Mouse (Mus musculus) kidney, postnatal 0 days (tissue): ENCODE measurements at regions not wholly inside any gene's neighbourhood (a gene's known extent, or its start where the extent isn't known, plus 50 kb on each side); places are given as distances from the start of the nearest gene placed in this dataset.

ENCODE experiments used
- ATAC-seq: fragments of 200-750 bp; cut with Nextera tagmentation; replicated peaks from 2 replicates; pipeline ENCODE4 v1.8.0; 2017; ENCODE audit warnings: low read depth, moderate number of reproducible peaks, moderate TSS enrichment, moderate library complexity; ENCODE audit not compliant: low FRiP score
- DNase-seq: peaks from one replicate; pipeline ENCODE4 v3.0.0-alpha.2; 2016; ENCODE audit warnings: low spot score
- H3K27ac ChIP-seq: fragments of 300-500 bp; sonication (generic); 2 replicates; pipeline ENCODE4 v1.5.1; 2014; ENCODE audit warnings: mild to moderate bottlenecking
- H3K27me3 ChIP-seq: fragments of 300-500 bp; sonication (generic); 2 replicates; pipeline ENCODE4 v1.6.1; 2014; ENCODE audit warnings: low read length, mixed read lengths; ENCODE audit not compliant: insufficient read depth
- H3K36me3 ChIP-seq: fragments of 300-500 bp; sonication (generic); 2 replicates; pipeline ENCODE4 v1.6.1; 2014; ENCODE audit warnings: low read length, mixed read lengths; ENCODE audit not compliant: insufficient read depth
- H3K4me1 ChIP-seq: fragments of 300-500 bp; sonication (generic); replicated peaks from 2 replicates; pipeline ENCODE4 v1.6.1; 2014; ENCODE audit warnings: antibody characterized with exemption, low read length, mixed read lengths; ENCODE audit not compliant: insufficient read depth
- H3K4me2 ChIP-seq: fragments of 300-500 bp; sonication (generic); 2 replicates; pipeline ENCODE4 v1.6.1; 2014; ENCODE audit warnings: mild to moderate bottlenecking, low read length, moderate library complexity, mixed read lengths
- H3K4me3 ChIP-seq: fragments of 300-500 bp; sonication (generic); replicated peaks from 2 replicates; pipeline ENCODE4 v1.5.1; 2014; ENCODE audit warnings: low read depth, low read length
- H3K9ac ChIP-seq: fragments of 300-500 bp; sonication (generic); 2 replicates; pipeline ENCODE4 v1.6.1; 2014; ENCODE audit warnings: low read depth, low read length
- H3K9me3 ChIP-seq: fragments of 300-500 bp; sonication (generic); replicated peaks from 2 replicates; pipeline ENCODE4 v1.6.1; 2016; ENCODE audit warnings: low read length, inconsistent platforms, mixed read lengths
- CTCF ChIP-seq: IDR thresholded peaks from 2 replicates; pipeline ENCODE4 v1.5.1; 2016; ENCODE audit warnings: antibody characterized with exemption, low read depth, mild to moderate bottlenecking, moderate library complexity
- WGBS: fragments of 180-500 bp; shearing (Covaris S2); extraction: QIAGEN DNeasy Blood & Tissue Kit; methylation state at CpG from one replicate; pipeline ENCODE4 v1.1.7; 2014; 5-methylcytosine and 5-hydroxymethylcytosine counted together

- H3K9me3 ChIP-seq = no peaks in the 10 kb centered on the region
- H3K9ac ChIP-seq = no peak overlapping the region
- no peak overlapping the region for H3K4me3 ChIP-seq
- peak; percentile 35; the same call in 1 of the 2 replicates for TF ChIP-seq CTCF
- H3K27me3 ChIP-seq = no peaks in the 10 kb centered on the region
- H3K4me2 ChIP-seq = no peak overlapping the region
- H3K36me3 ChIP-seq = no peaks in the 10 kb centered on the region
- ATAC-seq (no peak), DNase-seq (peak; percentile 53)
- no peak overlapping the region for H3K27ac ChIP-seq
- 27% methylated on average over 8 of the region's 8 CpGs for WGBS
- H3K4me1 ChIP-seq = no peaks in the 10 kb centered on the region
These were observed 630.5 kb downstream of the Insc start for GRCm38 (mm10) chr7:115373781-115374533.

GRCm38 (mm10) chr7:115376067-115376466 lies 632.6 kb downstream of the Insc start:
- 71% methylated on average over 4 of the region's 4 CpGs for WGBS
- no peak overlapping the region for H3K27ac ChIP-seq
- no peak overlapping the region for H3K9ac ChIP-seq
- H3K4me2 ChIP-seq = no peak overlapping the region
- no peaks in the 10 kb centered on the region for H3K36me3 ChIP-seq
- H3K27me3 ChIP-seq = no peaks in the 10 kb centered on the region
- no peaks in the 10 kb centered on the region for H3K9me3 ChIP-seq
- H3K4me1 ChIP-seq = no peaks in the 10 kb centered on the region
- TF ChIP-seq CTCF = no peak
- H3K4me3 ChIP-seq = no peak overlapping the region
- DNase-seq (no peak), ATAC-seq (no peak)

- H3K27me3 ChIP-seq = no peaks in the 10 kb centered on the region
- no peak for TF ChIP-seq CTCF
- no peak overlapping the region for H3K27ac ChIP-seq
- ATAC-seq (no peak), DNase-seq (no peak)
- H3K9ac ChIP-seq = no peak overlapping the region
- H3K36me3 ChIP-seq = no peaks in the 10 kb centered on the region
- no peak overlapping the region for H3K4me3 ChIP-seq
- 68% methylated on average over 3 of the region's 3 CpGs for WGBS
- no peaks in the 10 kb centered on the region for H3K4me1 ChIP-seq
- H3K4me2 ChIP-seq = no peak overlapping the region
- no peaks in the 10 kb centered on the region for H3K9me3 ChIP-seq
These were observed 635.3 kb downstream of the Insc start for GRCm38 (mm10) chr7:115378836-115379235.

- WGBS = 22% methylated on average over 7 of the region's 7 CpGs
These were observed 636.1 kb downstream of the Insc start for GRCm38 (mm10) chr7:115379600-115379999.

GRCm38 (mm10) chr7:115380989-115381610 lies 637.6 kb downstream of the Insc start:
- Histone ChIP-seq H3K4me3 (no peak overlapping the region), H3K9ac (no peak overlapping the region), H3K9me3 (no peaks in the 10 kb centered on the region), H3K4me2 (no peak overlapping the region), H3K27me3 (no peaks in the 10 kb centered on the region), H3K36me3 (no peaks in the 10 kb centered on the region), H3K4me1 (no peaks in the 10 kb centered on the region), H3K27ac (no peak overlapping the region)
- DNase-seq = no peak
- 52% methylated on average over 8 of the region's 8 CpGs for WGBS
- no peak for ATAC-seq
- no peak for TF ChIP-seq CTCF

More at GRCm38 (mm10) chr7:115379600-115379999, 636.1 kb downstream of the Insc start:
- TF ChIP-seq CTCF = no peak
- H3K27ac ChIP-seq = no peak overlapping the region
- H3K9ac ChIP-seq = no peak overlapping the region
- DNase-seq = peak; percentile 40
- H3K36me3 ChIP-seq = no peaks in the 10 kb centered on the region
- H3K27me3 ChIP-seq = no peaks in the 10 kb centered on the region
- no peak overlapping the region for H3K4me3 ChIP-seq
- no peaks in the 10 kb centered on the region for H3K9me3 ChIP-seq
- no peak for ATAC-seq
- H3K4me2 ChIP-seq = no peak overlapping the region
- H3K4me1 ChIP-seq = no peaks in the 10 kb centered on the region

GRCm38 (mm10) chr7:115382876-115383275 lies 639.4 kb downstream of the Insc start:
- TF ChIP-seq CTCF = no peak
- ATAC-seq (no peak), DNase-seq (no peak)
- Histone ChIP-seq H3K9me3 (no peaks in the 10 kb centered on the region), H3K4me2 (no peak overlapping the region), H3K27me3 (no peaks in the 10 kb centered on the region), H3K4me1 (no peaks in the 10 kb centered on the region), H3K9ac (no peak overlapping the region), H3K4me3 (no peak overlapping the region), H3K36me3 (no peaks in the 10 kb centered on the region), H3K27ac (no peak overlapping the region)
- WGBS = 75% methylated on average over 2 of the region's 2 CpGs
